Mouse (Mus musculus) naive thymus-derived CD4-positive, alpha-beta T cell, adult 5 months (primary cell): ENCODE measurements around the gene Rab38. TPM values are rescaled to one million over a fixed set of nuclear protein-coding genes. Genes with fewer than 3 reads are reported as not detected.

Experiments used
- polyA plus RNA-seq: library from polyadenylated mRNA; unstranded; fragments of 100-300 nt; shearing (Covaris generic); gene quantifications from one replicate; pipeline ENCODE4 v1.2.1, GENCODE M21; 2017

Rab38 gene
- polyA plus RNA-seq, result not detected

GRCm38 (mm10) chr7:88429786-88430691 is at the start of gene Rab38:
Gene Rab38 (plus strand): TSS chr7:88430273.

Other genes starting within 250 kb of the Rab38 start
- gene Ctsc, start 152.2 kb upstream of the Rab38 start, polyA plus RNA-seq, result 86.6 TPM